Mouse (Mus musculus): ENCODE results near the gene Spo11. TPM values are rescaled to one million over a fixed set of nuclear protein-coding genes. Genes with fewer than 3 reads are reported as not detected.

The Spo11 gene
- polyA plus RNA-seq, 1 experiment from 2014 or later: 0.27 TPM

DNA sequence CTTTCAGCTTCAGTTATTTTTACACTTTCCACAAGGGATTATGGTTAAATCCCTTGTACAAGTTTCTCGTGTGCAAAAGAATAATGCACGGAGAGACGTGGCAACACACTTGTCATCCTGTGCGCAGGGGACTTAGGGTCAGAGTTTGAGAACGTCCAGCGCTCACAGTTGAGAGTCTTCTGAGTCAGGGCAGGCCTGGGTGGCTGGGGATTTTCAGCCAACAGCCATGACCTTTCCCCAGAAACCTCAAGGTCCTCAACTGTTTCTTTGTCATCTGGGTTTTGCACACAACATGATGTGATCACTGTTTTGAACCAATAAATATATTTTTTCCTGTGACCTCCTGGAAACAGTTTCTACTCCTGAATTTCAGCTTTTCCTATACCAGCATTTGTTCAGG lies 12.7 kb downstream of the Spo11 start:
- Histone ChIP-seq H3K9me3 (no peaks in the 10 kb centered on the region), H3K9ac (no peak overlapping the region), H3K4me1 (no peaks in the 10 kb centered on the region), H3K36me3 (replicated peaks) (no peaks in the 10 kb centered on the region), H3K27ac (no peak overlapping the region), H3K4me3 (replicated peaks) (no peak overlapping the region), H3K27me3 (no peaks in the 10 kb centered on the region), H3K4me2 (no peak overlapping the region)
- no peak for ATAC-seq (ENCODE audit: low FRiP score)
- WGBS: 85% methylated on average over 6 of the region's 6 CpGs

DNA sequence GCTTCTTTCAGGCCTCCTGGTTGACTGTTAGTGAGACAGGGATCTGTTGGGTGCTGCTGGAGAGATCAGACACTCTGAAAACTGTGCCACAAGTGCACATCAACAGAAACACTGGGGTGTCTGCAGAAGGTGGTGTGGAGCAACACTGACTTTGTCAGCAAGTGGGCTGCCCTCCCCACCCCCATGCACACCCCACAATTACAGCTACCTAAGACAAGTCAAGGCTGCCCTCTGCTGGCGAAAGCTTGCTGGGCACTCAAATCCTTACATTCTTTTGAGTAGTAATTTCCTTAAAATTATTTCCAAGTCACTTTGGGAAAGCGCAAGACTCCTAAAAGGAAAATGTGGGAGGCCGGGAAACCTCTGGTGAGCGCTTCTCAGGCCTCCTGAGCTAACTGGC lies 18.7 kb downstream of the Spo11 start:
- Histone ChIP-seq H3K4me2 (no peak overlapping the region), H3K27ac (no peak overlapping the region), H3K27me3 (peaks cover 14% of the 10 kb centered on the region; the same call in 1 of the 2 replicates), H3K4me1 (peaks cover 8% of the 10 kb centered on the region), H3K36me3 (replicated peaks) (no peaks in the 10 kb centered on the region), H3K9ac (no peak overlapping the region), H3K4me3 (replicated peaks) (no peak overlapping the region), H3K9me3 (no peaks in the 10 kb centered on the region)
- 13% methylated on average over 4 of the region's 4 CpGs for WGBS
- ATAC-seq (ENCODE audit: low FRiP score): no peak

DNA sequence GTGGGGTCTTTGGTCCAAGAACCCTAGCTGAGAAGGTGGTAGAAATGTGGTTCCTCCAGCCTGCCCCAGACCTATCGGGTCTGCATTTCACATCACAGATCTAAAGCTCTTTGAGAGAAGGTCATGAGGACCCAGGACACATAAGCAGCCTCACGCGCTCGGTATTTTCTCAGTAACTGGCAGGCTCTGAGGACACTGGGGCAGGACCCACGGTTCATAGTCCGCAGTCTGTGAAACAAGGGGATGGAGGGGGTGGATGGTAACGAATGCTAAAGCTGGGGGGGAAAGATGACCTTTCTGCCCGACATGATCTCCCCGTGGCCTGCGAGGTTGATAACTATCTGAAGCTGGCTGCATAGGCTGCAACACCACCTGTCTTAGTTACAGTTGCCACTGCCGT lies 20.2 kb downstream of the Spo11 start:
- H3K9ac ChIP-seq: no peak overlapping the region
- peaks cover 17% of the 10 kb centered on the region for H3K4me1 ChIP-seq
- no peak overlapping the region for H3K4me3 ChIP-seq (replicated peaks)
- H3K27me3 ChIP-seq: peaks cover 14% of the 10 kb centered on the region; the same call in 1 of the 2 replicates
- no peaks in the 10 kb centered on the region for H3K9me3 ChIP-seq
- peaks cover 4% of the 10 kb centered on the region for H3K36me3 ChIP-seq (replicated peaks)
- WGBS: 68% methylated on average over 11 of the region's 11 CpGs
- H3K27ac ChIP-seq: no peak overlapping the region
- ATAC-seq (ENCODE audit: low FRiP score): no peak
- H3K4me2 ChIP-seq: no peak overlapping the region

DNA sequence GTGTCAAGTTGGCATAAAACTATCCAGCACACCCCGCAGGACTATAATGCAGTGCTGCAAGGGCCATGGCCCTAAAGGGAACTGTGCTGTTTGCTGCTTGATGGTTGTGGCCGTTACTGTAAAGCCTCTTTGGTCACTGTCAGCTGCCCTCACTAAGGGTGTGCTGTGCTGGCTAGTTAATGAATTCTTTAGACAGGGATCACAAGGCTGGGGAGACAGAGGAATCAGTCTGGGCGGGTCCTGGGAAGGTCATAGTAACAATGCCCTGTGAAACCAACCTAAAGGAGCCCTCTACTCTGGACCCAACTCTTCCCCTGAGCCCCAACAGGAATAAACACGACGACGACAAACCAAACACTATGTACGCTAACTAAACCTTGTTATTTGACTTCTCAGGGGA lies 21.0 kb downstream of the Spo11 start:
- no peak overlapping the region for H3K9ac ChIP-seq
- peaks cover 12% of the 10 kb centered on the region for H3K36me3 ChIP-seq (replicated peaks)
- no peak overlapping the region for H3K27ac ChIP-seq
- no peak for ATAC-seq (ENCODE audit: low FRiP score)
- peaks cover 17% of the 10 kb centered on the region for H3K4me1 ChIP-seq
- WGBS: 75% methylated on average over 7 of the region's 7 CpGs
- H3K27me3 ChIP-seq: peaks cover 14% of the 10 kb centered on the region; the same call in 1 of the 2 replicates
- H3K4me3 ChIP-seq (replicated peaks): no peak overlapping the region
- no peaks in the 10 kb centered on the region for H3K9me3 ChIP-seq
- H3K4me2 ChIP-seq: no peak overlapping the region

DNA sequence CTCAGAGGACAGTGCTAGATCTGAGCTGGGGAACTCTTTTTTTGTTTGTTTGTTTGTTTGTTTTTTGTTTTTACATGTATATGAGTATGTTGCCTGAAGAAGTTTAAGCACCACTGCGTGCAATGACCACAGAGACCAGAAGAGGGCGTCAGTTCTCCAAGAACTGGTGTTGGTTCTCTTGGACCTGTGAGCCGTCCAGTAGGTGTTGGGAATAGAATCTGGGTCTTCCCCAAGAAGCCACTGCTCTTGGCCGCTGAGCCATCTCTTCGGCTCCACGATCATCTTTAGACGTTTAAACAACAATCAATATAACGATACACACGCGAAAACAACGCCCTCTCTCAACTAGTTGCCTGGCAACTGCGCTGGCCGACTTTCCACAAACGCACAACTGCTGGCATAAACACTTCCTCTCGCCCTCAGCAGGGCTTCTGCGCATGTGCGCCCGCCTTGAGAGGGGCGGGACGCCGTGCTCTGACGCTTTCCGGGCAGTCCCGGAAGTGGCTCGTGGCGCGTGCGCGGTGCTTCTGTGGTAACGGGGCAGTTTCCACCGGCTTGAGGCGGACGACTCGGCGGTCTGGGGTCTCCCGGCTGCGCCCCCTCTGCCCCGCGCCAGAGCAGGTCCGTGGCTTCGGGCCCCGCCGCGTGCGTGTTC lies 22.3 kb downstream of the Spo11 start, which contains the start of gene Rae1:
Gene Rae1 (plus strand): TSS at position 488 of the 655 bp plus-strand sequence.
- H3K9me3 ChIP-seq: no peaks in the 10 kb centered on the region
- H3K4me2 ChIP-seq: peak within 1 kb of the TSS; percentile 91
- H3K9ac ChIP-seq: peak within 1 kb of the TSS; percentile 96
- peaks cover 17% of the 10 kb centered on the region for H3K4me1 ChIP-seq
- H3K27me3 ChIP-seq: peaks cover 14% of the 10 kb centered on the region; the same call in 1 of the 2 replicates
- peaks cover 25% of the 10 kb centered on the region for H3K36me3 ChIP-seq (replicated peaks)
- peak within 1 kb of the TSS; percentile 87 for H3K27ac ChIP-seq
- peak within 1 kb of the TSS; percentile 99 for H3K4me3 ChIP-seq (replicated peaks)
- peak; percentile 96 for ATAC-seq (ENCODE audit: low FRiP score)
- under 1% methylated on average over 45 of the region's 45 CpGs for WGBS

DNA sequence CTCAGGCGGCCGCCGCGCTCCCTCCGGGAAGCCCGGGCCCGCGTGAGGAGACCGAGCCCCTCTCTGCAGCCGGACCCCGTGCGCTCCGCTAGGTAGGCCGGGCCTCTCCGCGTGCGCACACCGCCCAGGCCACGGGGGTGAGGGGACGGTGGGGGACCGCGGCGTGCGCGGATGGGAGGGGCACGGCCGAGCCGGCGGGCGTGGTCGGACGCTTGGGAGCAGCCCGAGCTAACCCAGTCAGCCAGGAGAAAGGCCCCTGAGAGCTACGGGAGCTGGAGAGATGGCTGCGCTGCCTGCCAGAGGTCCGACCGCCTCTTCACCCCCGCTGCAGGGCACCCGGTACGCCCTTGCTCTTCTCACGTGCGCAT lies 22.8 kb downstream of the Spo11 start:
- H3K27me3 ChIP-seq: peaks cover 14% of the 10 kb centered on the region; the same call in 1 of the 2 replicates
- H3K9me3 ChIP-seq: no peaks in the 10 kb centered on the region
- under 1% methylated on average over 42 of the region's 42 CpGs for WGBS
- H3K9ac ChIP-seq: peak overlapping the region; percentile 96
- peak overlapping the region; percentile 99 for H3K4me3 ChIP-seq (replicated peaks)
- peak overlapping the region; percentile 87 for H3K27ac ChIP-seq
- peaks cover 17% of the 10 kb centered on the region for H3K4me1 ChIP-seq
- peaks cover 30% of the 10 kb centered on the region for H3K36me3 ChIP-seq (replicated peaks)
- peak overlapping the region; percentile 91 for H3K4me2 ChIP-seq
- peak; percentile 89 for ATAC-seq (ENCODE audit: low FRiP score)

DNA sequence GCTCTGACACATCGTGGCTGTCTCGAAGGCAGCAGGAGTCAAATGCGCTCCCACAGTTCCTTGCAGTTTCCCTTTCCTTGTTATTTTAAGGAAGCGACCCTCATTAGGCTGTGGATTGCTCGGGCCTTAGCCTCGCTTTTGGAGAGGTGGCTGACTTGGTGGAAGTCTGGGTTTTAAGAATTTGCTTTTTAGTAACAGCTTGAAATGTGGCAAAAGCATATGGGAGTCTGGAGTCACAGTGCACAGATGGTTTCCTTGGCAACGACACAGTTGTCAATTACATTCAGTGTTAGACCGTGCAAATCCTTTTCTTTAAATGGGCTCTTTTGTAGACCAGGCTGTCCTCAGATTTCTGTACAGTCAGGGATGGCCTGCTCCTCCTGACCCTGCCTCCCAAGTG lies 23.4 kb downstream of the Spo11 start:
- H3K9me3 ChIP-seq: no peaks in the 10 kb centered on the region
- ATAC-seq (ENCODE audit: low FRiP score): no peak
- H3K27ac ChIP-seq: peak overlapping the region; percentile 87
- H3K4me1 ChIP-seq: peaks cover 17% of the 10 kb centered on the region
- peak overlapping the region; percentile 91 for H3K4me2 ChIP-seq
- peaks cover 14% of the 10 kb centered on the region; the same call in 1 of the 2 replicates for H3K27me3 ChIP-seq
- peaks cover 33% of the 10 kb centered on the region for H3K36me3 ChIP-seq (replicated peaks)
- H3K4me3 ChIP-seq (replicated peaks): peak overlapping the region; percentile 99
- H3K9ac ChIP-seq: peak overlapping the region; percentile 96
- WGBS: 24% methylated on average over 8 of the region's 8 CpGs

DNA sequence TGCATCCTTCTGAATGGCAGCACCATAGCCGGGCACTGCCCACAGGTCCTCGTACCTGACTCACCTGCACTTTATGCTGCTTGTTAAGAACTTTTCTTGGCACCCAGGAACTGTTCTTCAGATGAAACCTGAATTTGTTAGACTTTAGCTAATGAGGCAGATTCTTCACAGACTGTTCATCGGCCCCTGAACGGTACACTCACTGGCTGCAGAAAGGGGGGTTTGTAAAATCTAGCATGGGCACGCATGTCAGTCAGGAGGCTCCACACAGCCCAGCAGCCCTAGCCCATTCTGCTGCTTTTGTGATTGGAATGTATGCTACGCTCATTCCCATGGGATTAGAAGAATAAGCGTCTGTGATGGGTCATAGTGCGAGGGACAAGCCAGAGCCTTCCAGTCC lies 26.2 kb downstream of the Spo11 start:
- H3K36me3 ChIP-seq (replicated peaks): peaks cover 60% of the 10 kb centered on the region
- H3K4me2 ChIP-seq: no peak overlapping the region
- H3K4me3 ChIP-seq (replicated peaks): no peak overlapping the region
- no peak overlapping the region for H3K9ac ChIP-seq
- 96% methylated on average over 8 of the region's 8 CpGs for WGBS
- no peak for ATAC-seq (ENCODE audit: low FRiP score)
- H3K27ac ChIP-seq: no peak overlapping the region
- peaks cover 17% of the 10 kb centered on the region for H3K4me1 ChIP-seq
- H3K9me3 ChIP-seq: no peaks in the 10 kb centered on the region
- H3K27me3 ChIP-seq: no peaks in the 10 kb centered on the region

DNA sequence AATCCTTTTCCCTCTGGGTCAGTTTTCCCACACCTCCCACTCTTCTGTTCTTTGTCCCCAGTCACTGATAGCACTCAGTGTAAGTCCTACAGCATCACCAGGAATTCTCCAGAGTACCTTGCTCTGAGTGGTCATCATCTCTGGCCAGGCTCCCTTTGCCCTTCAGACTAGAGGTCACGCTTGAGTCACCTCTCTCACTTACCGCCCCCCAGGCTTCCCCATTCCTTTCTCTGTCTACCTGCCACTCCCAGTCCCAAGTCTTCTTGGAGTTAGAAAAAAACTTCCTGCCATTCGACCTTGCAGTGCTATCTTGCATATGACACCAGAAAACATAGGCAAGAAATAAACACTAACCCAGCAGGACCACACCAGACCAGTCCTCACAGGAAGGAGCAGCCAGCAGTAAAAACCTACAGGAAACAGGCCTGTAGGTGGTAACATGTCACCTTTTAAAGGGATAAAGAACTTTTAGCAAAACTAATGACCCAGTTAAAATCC lies 32.8 kb downstream of the Spo11 start:
- H3K4me1 ChIP-seq: no peaks in the 10 kb centered on the region
- no peak overlapping the region for H3K27ac ChIP-seq
- H3K36me3 ChIP-seq (replicated peaks): peaks cover 96% of the 10 kb centered on the region
- H3K4me3 ChIP-seq (replicated peaks): no peak overlapping the region
- ATAC-seq (ENCODE audit: low FRiP score): no peak
- H3K9me3 ChIP-seq: no peaks in the 10 kb centered on the region
- no peaks in the 10 kb centered on the region for H3K27me3 ChIP-seq
- no peak overlapping the region for H3K9ac ChIP-seq
- WGBS: 82% methylated on average over 3 of the region's 3 CpGs
- no peak overlapping the region for H3K4me2 ChIP-seq

DNA sequence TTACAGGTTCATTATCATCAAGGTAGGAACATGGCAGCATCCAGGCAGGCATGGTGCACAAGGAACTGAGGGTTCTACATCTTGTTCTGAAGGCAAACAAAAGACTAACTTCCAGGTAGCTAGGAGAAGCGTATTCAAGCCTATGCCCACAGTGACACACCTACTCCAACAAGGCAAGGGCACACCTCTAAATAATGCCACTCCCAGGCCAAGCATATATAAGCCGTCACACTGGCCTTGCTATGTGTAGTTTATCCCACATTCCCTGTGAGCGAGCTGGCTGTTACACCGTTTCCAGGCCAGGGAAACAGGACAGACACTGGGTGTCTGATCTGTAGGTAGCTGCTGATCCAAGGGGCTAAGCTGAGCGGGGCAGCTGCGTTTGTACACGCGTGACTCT lies 33.9 kb downstream of the Spo11 start:
- no peaks in the 10 kb centered on the region for H3K9me3 ChIP-seq
- H3K4me3 ChIP-seq (replicated peaks): no peak overlapping the region
- 94% methylated on average over 8 of the region's 8 CpGs for whole genome bisulfite sequencing
- H3K27ac ChIP-seq: no peak overlapping the region
- no peak overlapping the region for H3K9ac ChIP-seq
- no peak for ATAC-seq (ENCODE audit: low FRiP score)
- H3K27me3 ChIP-seq: no peaks in the 10 kb centered on the region
- H3K36me3 ChIP-seq (replicated peaks): peaks cover 97% of the 10 kb centered on the region
- H3K4me2 ChIP-seq: no peak overlapping the region
- no peaks in the 10 kb centered on the region for H3K4me1 ChIP-seq

DNA sequence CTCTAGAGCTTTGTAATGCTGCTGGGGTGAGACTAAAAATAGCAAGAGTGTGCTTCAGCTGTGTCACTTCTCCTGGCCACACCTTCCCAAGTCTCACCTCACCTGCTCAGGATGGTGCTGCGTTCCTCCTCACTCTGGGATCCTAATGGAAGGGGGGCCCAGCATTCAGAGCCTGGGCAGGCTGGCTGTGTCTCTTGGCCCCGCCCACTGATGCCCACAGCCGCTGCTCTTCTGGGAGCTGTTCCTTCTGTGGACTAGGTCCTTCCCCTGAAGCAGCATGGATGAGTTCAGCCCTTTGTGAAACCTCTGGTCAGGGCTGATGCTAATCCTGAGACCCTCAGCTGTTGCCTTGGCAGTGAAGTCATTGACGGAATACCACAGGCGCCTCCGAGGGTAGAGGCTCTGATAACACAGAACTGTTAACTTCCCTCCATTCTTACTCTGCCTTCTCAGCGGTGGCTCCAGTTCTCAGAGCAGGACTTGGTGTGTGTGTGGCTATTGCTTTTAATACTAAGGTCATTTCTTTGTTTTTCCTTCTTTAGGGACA lies 37.3 kb downstream of the Spo11 start:
- no peak overlapping the region for H3K4me2 ChIP-seq
- peaks cover 63% of the 10 kb centered on the region for H3K36me3 ChIP-seq (replicated peaks)
- 81% methylated on average over 7 of the region's 7 CpGs for WGBS
- no peaks in the 10 kb centered on the region for H3K9me3 ChIP-seq
- peaks cover 11% of the 10 kb centered on the region for H3K4me1 ChIP-seq
- H3K4me3 ChIP-seq (replicated peaks): no peak overlapping the region
- no peak overlapping the region for H3K9ac ChIP-seq
- no peak for ATAC-seq (ENCODE audit: low FRiP score)
- H3K27ac ChIP-seq: no peak overlapping the region
- H3K27me3 ChIP-seq: peaks cover 22% of the 10 kb centered on the region

DNA sequence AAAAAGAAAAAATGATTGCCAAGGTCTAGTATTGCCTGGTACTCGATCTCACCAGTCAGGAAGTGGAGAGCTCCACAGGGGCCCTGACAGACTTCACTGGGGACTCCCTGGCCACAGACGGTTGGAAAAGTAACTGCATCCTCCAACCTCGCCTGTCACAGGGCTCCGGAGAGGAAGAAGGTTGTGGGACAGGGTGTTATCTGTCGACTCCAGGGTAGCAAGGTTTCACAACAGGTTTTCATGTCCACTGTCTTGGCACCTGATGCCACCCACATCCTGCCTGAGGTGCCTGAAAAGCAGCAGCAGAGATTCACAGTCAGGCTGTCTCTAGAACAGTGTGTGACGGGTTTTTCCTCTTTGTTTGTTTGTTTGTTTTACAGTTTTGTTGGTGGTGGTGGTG lies 40.4 kb downstream of the Spo11 start:
- Histone ChIP-seq H3K4me3 (replicated peaks) (no peak overlapping the region), H3K9me3 (no peaks in the 10 kb centered on the region), H3K27ac (no peak overlapping the region), H3K36me3 (replicated peaks) (peaks cover 32% of the 10 kb centered on the region), H3K9ac (no peak overlapping the region), H3K27me3 (peaks cover 35% of the 10 kb centered on the region), H3K4me1 (peaks cover 24% of the 10 kb centered on the region), H3K4me2 (no peak overlapping the region)
- ATAC-seq (ENCODE audit: low FRiP score): no peak
- WGBS: 55% methylated on average over 6 of the region's 6 CpGs

DNA sequence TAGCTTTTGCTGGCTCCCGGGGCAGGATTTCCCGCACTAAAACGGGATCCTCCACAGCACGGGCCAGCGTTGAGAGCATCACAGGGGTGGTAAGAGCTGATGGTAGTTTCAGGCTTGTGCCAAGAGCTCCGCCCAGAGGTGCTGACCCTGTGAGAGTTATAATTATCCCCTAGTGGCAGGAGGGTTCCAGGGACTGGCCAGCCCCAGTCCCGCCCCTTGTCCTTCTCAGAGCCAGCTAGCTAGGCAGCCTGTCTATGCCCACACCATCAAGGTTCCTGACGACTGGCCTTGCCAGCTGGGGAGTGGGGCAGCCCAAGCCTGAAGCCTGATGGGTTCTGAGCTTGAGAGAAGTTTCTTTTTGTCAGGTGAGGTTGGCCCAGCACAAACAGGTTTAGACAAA lies 41.1 kb downstream of the Spo11 start:
- Histone ChIP-seq H3K9me3 (no peaks in the 10 kb centered on the region), H3K4me1 (peaks cover 31% of the 10 kb centered on the region), H3K27ac (no peak overlapping the region), H3K9ac (no peak overlapping the region), H3K4me3 (replicated peaks) (no peak overlapping the region), H3K4me2 (no peak overlapping the region; the same call in 1 of the 2 replicates), H3K27me3 (peaks cover 35% of the 10 kb centered on the region), H3K36me3 (replicated peaks) (peaks cover 29% of the 10 kb centered on the region)
- WGBS: 22% methylated on average over 8 of the region's 8 CpGs
- no peak for ATAC-seq (ENCODE audit: low FRiP score)
